Mouse (Mus musculus): ENCODE data around the gene Spock1.

GRCm38 (mm10) chr13:57619079-57619768 is 288.9 kb downstream of the Spock1 start:
- TF ChIP-seq POLR2A (IDR thresholded peaks at IDR 0.05; ENCODE audit: low read depth, low read length) = no peak
- TF ChIP-seq CTCF (IDR thresholded peaks at IDR 0.05; ENCODE audit: borderline replicate concordance, insufficient read depth, low read length) = no peak
